Mouse (Mus musculus): ENCODE measurements around the gene Cyp2ab1.

- TF ChIP-seq POLR2A (IDR thresholded peaks at IDR 0.05; ENCODE audit: low read depth, low read length) (no peak), CTCF (IDR thresholded peaks at IDR 0.05; ENCODE audit: borderline replicate concordance, insufficient read depth, low read length) (no peak)
These were observed 52.2 kb downstream of the Cyp2ab1 start for GRCm38 (mm10) chr16:20272994-20273393.
